In genomic region chr2:60382858-60383669, GRCm38 (mm10) we compare ENCODE assay signal across 8 mouse cellular contexts. TPM values are rescaled to one million over a fixed set of nuclear protein-coding genes. Genes with fewer than 3 reads are reported as not detected.
DNase-seq lines count a peak whose midpoint lies in the region; ATAC-seq lines count a peak whose summit lies in the region.

Gene Ly75, minus strand, starts transcription at chr2:60383303.

- H3K27ac ChIP-seq in midbrain, embryonic 10.5 days (replicated peaks): peak within 1 kb of the TSS; percentile 79

- WGBS in midbrain, embryonic 10.5 days: 2% methylated on average over 46 of the region's 46 CpGs

- peaks cover 15% of the 10 kb centered on the region for H3K4me1 ChIP-seq in midbrain, embryonic 10.5 days

- intact Hi-C loops in left cerebral cortex, postnatal 25 days (cut with DNase I): no loop called here

- peak within 1 kb of the TSS; percentile 67 for H3K4me3 ChIP-seq in midbrain, embryonic 10.5 days

- H3K27me3 ChIP-seq in midbrain, embryonic 10.5 days (ENCODE audit: low read depth, poor library complexity, severe bottlenecking): peaks cover 33% of the 10 kb centered on the region

- H3K36me3 ChIP-seq in midbrain, embryonic 10.5 days: no peaks in the 10 kb centered on the region

- no peaks in the 10 kb centered on the region for H3K9me3 ChIP-seq in midbrain, embryonic 10.5 days (replicated peaks)

- peak; percentile 82 for ATAC-seq in activated CD4-positive, CD25-positive, alpha-beta regulatory T cell, adult 4 months
- peak; percentile 97 for ATAC-seq in common myeloid progenitor, adult 5-6 weeks (replicated peaks; ENCODE audit: low read depth, poor library complexity, severe bottlenecking)

- peak; percentile 72 for DNase-seq in gastrocnemius, postnatal 10 days
- peak; percentile 93 for DNase-seq in induced T-regulatory cell, adult 2 months (ENCODE audit: low read depth)
- DNase-seq in left cerebral cortex, postnatal 25 days (ENCODE audit: low spot score in 2 of 2): peak; percentile 38
- peak; percentile 92 for DNase-seq in midbrain, embryonic 10.5 days (ENCODE audit: low spot score)
- peak; percentile 52 for DNase-seq in right cerebral cortex, postnatal 4 days
- peak; percentile 95 for DNase-seq in yolk sac, embryonic 10.5 days (ENCODE audit: low spot score)

RNA-seq across cellular contexts. Expression of gene Ly75, which starts in this region (rescaled TPM):
- polyA plus RNA-seq in activated CD4-positive, CD25-positive, alpha-beta regulatory T cell, adult 4 months (2017; shearing (Covaris generic)): 10 to 100 TPM; 13.9 to 15.7 TPM
- 3.9 and 4.3 TPM in 2 replicates for total RNA-seq in common myeloid progenitor, adult 5-6 weeks (2017)
- total RNA-seq in gastrocnemius, postnatal 10 days (2021): under 1 TPM; 0.09 to 0.25 TPM
- 1 to 10 TPM; 1.2 to 1.7 TPM for total RNA-seq in left cerebral cortex, postnatal 25 days (2021)
- polyA plus RNA-seq in midbrain, embryonic 10.5 days (2016; fragmentation: Nextera tagmentation; extraction: Ambion mirVana): 3.2 and 3.6 TPM in 2 replicates

Comparison
In these comparisons a context has a peak if more than half of its experiments do, and no peak if none do; other contexts are left out.
1. Peak in every context shown above with its lines: DNase-seq, ATAC-seq, H3K4me3 ChIP-seq and H3K27ac ChIP-seq.
2. Peak in DNase-seq in gastrocnemius, postnatal 10 days; RNA of the gene not detected or under 1 TPM.
3. DNase-seq: peak in every context shown above with its lines; median percentile 95 in yolk sac, embryonic 10.5 days; 93 in induced T-regulatory cell, adult 2 months; 92 in midbrain, embryonic 10.5 days; 72 in gastrocnemius, postnatal 10 days; 52 in right cerebral cortex, postnatal 4 days; 38 in left cerebral cortex, postnatal 25 days.